In the genomic region with DNA sequence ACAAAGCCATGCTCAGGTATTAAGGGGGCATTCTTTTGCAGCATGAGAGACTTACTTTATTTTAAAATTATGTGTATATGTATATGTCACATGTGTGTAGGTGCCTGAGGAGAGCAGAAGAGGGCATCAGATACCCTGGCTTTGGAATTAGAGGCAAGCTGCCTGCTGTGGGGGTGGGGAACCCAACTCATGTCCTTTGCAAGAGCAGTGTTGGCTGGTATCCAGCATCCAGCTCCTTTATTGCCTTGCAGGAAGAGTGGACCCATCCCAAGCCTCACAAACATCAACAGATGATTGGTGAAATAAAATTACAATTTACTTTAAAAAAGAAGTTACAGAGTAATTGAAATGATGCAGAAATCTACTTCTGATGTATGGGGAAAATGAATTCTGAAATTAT, we compare ENCODE assay signal across 10 mouse cellular contexts.
"Had no signal": no experiment of that assay in that cellular context is flagged by ENCODE, and none has a peak within 500 bp of the region (broad histone marks: within the 10 kb centered on the region; RNA-seq: fewer than 3 reads in every experiment).

No protein-coding gene starts in this region.

- DNase-seq: kidney, adult 18-20 months; kidney, postnatal 25 days; retina, postnatal 1 day; right cerebral cortex, postnatal 14 days; thymus, postnatal 36 days had no signal

- H3K9me3 ChIP-seq: limb, embryonic 10.5 days; liver, embryonic 12.5 days; midbrain, embryonic 15.5 days; neural tube, embryonic 13.5 days had no signal

- H3K27me3 ChIP-seq: liver, embryonic 12.5 days; midbrain, embryonic 15.5 days; neural tube, embryonic 13.5 days had no signal

- H3K9ac ChIP-seq: liver, embryonic 12.5 days; midbrain, embryonic 15.5 days; neural tube, embryonic 13.5 days had no signal

- H3K36me3 ChIP-seq: limb, embryonic 10.5 days; liver, embryonic 12.5 days; midbrain, embryonic 15.5 days; neural tube, embryonic 13.5 days had no signal

- ATAC-seq: liver, embryonic 12.5 days; midbrain, embryonic 15.5 days had no signal

- H3K27ac ChIP-seq: layer of hippocampus, adult 2 months; limb, embryonic 10.5 days; liver, embryonic 12.5 days; midbrain, embryonic 15.5 days; neural tube, embryonic 13.5 days had no signal

- H3K4me1 ChIP-seq: liver, embryonic 12.5 days had no signal

- H3K4me2 ChIP-seq: liver, embryonic 12.5 days; midbrain, embryonic 15.5 days; neural tube, embryonic 13.5 days had no signal

- H3K4me3 ChIP-seq: layer of hippocampus, adult 2 months; limb, embryonic 10.5 days; liver, embryonic 12.5 days; midbrain, embryonic 15.5 days; neural tube, embryonic 13.5 days had no signal
